Mouse (Mus musculus) bone marrow macrophage, adult 2 months (primary cell): ENCODE measurements at regions not wholly inside any gene's neighbourhood (a gene's known extent, or its start where the extent isn't known, plus 50 kb on each side); places are given as distances from the start of the nearest gene placed in this dataset.
"Not testable (repeated sequence)": the region's sequence is repeated elsewhere in the genome, so short reads cannot be mapped to it uniquely, and the experiment has no call there.

Experiments used
- H3K27ac ChIP-seq: 2 replicates; pipeline ENCODE4 v1.5.1; 2012; ENCODE audit warnings: low read depth, low read length; ENCODE audit not compliant: insufficient read depth
- H3K4me1 ChIP-seq: 2 replicates; pipeline ENCODE4 v1.6.1; 2012; ENCODE audit warnings: low read length; ENCODE audit not compliant: control insufficient read depth, insufficient read depth
- H3K4me3 ChIP-seq: 2 replicates; pipeline ENCODE4 v1.5.1; 2012; ENCODE audit warnings: mild to moderate bottlenecking, low read length, moderate library complexity; ENCODE audit not compliant: insufficient read depth
- CTCF ChIP-seq: IDR thresholded peaks from 2 replicates; pipeline ENCODE4 v1.5.1; 2012; ENCODE audit warnings: low read depth, mild to moderate bottlenecking, low read length, moderate library complexity
- POLR2A ChIP-seq: IDR thresholded peaks from 2 replicates; pipeline ENCODE4 v1.6.1; 2012; ENCODE audit warnings: mild to moderate bottlenecking, low read depth, low read length, borderline replicate concordance

GRCm38 (mm10) chr4:35347609-35348008 lies 121.6 kb upstream of the C9orf72 start:
- Histone ChIP-seq H3K4me1 (no peaks in the 10 kb centered on the region), H3K27ac (no peak overlapping the region), H3K4me3 (no peak overlapping the region)
- TF ChIP-seq CTCF, result no peak
- no peak for TF ChIP-seq POLR2A

- Histone ChIP-seq H3K4me1 (no peaks in the 10 kb centered on the region), H3K4me3 (no peak overlapping the region)
- no peak for TF ChIP-seq CTCF
- TF ChIP-seq POLR2A, result no peak
These were observed 117.8 kb upstream of the C9orf72 start for GRCm38 (mm10) chr4:35343751-35344150.

GRCm38 (mm10) chr4:35331161-35331560 lies 105.2 kb upstream of the C9orf72 start:
- no peak overlapping the region for H3K4me3 ChIP-seq
- H3K4me1 ChIP-seq, result no peaks in the 10 kb centered on the region
- H3K27ac ChIP-seq, result no peak overlapping the region
- no peak for TF ChIP-seq POLR2A

More at GRCm38 (mm10) chr4:35343751-35344150, 117.8 kb upstream of the C9orf72 start:
- no peak overlapping the region for H3K27ac ChIP-seq

DNA sequence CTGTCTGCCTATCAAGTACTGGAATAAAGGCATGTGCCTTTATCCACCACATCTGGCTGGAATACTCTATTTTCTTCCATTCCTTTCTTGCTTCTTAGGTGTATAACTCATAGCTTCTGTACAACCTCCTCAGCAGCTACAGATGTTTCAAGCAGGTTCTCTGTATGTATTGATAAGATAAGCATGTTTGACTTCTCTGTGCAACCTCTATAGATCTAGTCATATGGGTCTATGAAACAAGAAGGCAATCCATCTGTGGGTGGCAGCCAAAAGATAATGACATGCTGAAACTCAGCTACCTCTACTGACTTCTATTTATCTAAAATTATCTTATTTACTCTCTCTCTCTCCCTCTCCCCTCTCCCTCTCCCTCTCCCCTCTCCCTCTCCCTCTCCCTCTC lies 99.3 kb upstream of the C9orf72 start:
- TF ChIP-seq CTCF, result no peak
- no peak for TF ChIP-seq POLR2A
- no peaks in the 10 kb centered on the region for H3K4me1 ChIP-seq
- no peak overlapping the region for H3K4me3 ChIP-seq
- H3K27ac ChIP-seq, result no peak overlapping the region

DNA sequence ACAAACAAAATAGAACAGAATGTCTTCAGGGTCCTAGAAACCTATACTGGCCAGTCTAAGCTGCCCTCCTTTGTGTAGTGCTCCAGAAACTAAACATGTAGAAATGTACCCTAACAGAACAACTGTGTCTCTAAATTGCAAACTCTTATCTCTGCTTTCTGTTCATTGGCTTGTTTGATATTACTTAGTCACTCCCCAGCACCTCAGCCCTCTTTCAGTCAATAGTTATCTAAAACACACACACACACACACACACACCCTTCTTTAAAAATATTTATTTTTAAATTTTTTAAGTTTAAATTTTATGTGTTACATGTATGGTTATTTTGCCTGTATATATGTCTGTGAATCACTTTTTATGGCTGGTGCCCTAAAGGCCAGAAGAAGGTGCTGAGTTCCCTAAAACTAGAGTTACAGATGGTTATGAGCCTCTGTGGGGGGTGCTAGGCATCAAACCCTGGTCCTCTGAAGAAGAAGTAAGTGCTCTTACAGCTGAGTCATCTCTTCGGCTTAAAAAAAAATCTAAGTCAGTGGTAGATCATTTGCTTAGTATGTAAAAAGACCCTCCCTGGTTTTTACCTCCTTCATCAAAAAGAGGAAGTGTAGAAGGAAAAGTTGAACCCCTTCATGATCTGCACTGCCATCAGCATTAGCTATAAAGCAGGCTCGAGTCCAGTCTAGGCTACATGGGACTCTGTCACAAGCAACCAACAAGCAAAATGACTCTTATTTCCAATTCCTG lies 96.6 kb upstream of the C9orf72 start:
- no peaks in the 10 kb centered on the region for H3K4me1 ChIP-seq
- no peak overlapping the region for H3K4me3 ChIP-seq
- H3K27ac ChIP-seq, result no peak overlapping the region
- TF ChIP-seq CTCF (no peak), POLR2A (no peak)

GRCm38 (mm10) chr4:35310396-35310977 lies 84.5 kb upstream of the C9orf72 start:
- Histone ChIP-seq H3K4me1 (no peaks in the 10 kb centered on the region), H3K4me3 (no peak overlapping the region), H3K27ac (no peak overlapping the region)
- no peak for TF ChIP-seq POLR2A
- TF ChIP-seq CTCF, result 0 out of 2 replicates have a peak, but pooled peaks have one; percentile 19

DNA sequence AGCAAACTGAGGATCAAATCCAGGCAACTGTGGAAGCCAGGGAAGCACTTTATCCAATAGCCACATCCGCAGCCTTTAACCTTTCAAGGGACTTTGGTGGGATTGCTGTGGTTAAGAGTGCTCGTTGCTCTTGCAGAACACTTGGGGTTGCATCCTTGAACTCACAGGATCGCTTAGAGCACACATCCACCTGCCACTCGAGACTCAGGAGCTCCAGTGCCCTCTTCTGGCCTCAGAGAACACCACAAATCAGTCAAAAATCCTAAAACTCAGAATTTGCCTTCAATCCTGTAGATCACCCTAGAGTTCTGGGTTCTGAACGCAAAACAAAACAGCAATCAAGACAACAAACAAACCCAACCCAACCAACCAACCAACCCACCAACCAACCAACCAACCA lies 82.2 kb upstream of the C9orf72 start:
- Histone ChIP-seq H3K27ac (no peak overlapping the region), H3K4me1 (no peaks in the 10 kb centered on the region), H3K4me3 (no peak overlapping the region)
- TF ChIP-seq POLR2A (no peak), CTCF (no peak)

DNA sequence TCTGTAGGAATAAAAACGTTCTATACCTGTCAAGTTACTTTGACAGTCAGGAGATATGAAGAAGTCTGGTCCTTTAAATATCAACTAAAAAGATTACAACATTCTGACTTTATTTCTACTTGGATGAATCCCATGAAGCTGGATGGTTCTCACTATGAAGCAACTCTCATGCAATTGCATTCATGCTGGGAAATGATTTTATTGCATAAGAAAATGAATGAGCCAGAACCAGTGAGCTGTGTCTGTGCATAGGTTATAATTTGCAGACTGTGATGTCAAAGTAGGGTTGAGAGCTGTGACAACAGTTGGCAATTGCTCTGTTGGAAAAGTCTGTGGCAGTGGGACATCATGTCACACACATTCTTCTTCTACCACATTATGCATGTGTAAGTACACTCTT lies 79.2 kb upstream of the C9orf72 start:
- no peak for TF ChIP-seq CTCF
- TF ChIP-seq POLR2A, result no peak
- Histone ChIP-seq H3K27ac (no peak overlapping the region), H3K4me3 (no peak overlapping the region), H3K4me1 (no peaks in the 10 kb centered on the region)

GRCm38 (mm10) chr4:35300848-35301247 lies 74.9 kb upstream of the C9orf72 start:
- Histone ChIP-seq H3K4me3 (no peak overlapping the region), H3K27ac (no peak overlapping the region), H3K4me1 (no peaks in the 10 kb centered on the region)
- TF ChIP-seq POLR2A (no peak), CTCF (no peak)

DNA sequence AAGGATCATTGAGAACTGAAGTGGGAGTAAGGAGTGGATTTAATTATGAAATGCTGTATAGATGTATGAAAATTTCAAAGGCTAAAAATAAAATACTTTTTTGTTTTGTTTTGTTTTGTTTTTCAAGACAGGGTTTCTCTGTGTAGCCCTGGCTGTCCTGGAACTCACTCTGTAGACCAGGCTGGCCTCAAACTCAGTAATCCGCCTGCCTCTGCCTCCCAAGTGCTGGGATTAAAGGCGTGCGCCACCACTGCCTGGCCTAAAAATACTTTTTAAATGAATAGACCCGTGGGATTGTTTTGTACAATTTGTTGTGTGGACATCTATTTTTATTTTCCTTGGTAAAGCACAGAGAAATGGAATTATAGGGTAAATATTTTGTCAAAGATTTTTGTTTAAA lies 74.4 kb upstream of the C9orf72 start:
- H3K4me1 ChIP-seq, H3K27ac ChIP-seq, H3K4me3 ChIP-seq: not testable (repeated sequence)

DNA sequence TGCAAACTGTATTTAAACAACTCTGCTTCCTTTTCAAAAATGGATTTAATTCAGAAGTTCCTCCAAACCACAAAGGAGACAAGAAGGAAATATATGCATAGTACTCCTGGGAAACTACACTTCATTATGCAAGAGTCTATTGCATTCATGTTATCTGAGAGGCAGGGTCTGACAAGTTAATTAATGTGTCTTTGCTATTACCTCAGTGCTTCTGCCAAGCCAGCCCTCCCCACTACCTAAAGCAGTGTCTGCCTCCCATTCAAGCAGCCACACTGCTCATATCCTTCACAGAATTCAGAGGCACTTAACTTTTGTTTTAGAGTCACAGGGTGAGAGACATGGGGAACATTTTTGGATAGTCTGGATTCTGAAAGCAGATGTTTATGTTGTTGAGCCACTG lies 58.6 kb upstream of the C9orf72 start:
- no peak overlapping the region for H3K4me3 ChIP-seq
- H3K27ac ChIP-seq, result no peak overlapping the region
- no peaks in the 10 kb centered on the region for H3K4me1 ChIP-seq
- TF ChIP-seq CTCF (no peak), POLR2A (no peak)
